21 mouse cellular contexts compared by ENCODE assay signal in the genomic region with DNA sequence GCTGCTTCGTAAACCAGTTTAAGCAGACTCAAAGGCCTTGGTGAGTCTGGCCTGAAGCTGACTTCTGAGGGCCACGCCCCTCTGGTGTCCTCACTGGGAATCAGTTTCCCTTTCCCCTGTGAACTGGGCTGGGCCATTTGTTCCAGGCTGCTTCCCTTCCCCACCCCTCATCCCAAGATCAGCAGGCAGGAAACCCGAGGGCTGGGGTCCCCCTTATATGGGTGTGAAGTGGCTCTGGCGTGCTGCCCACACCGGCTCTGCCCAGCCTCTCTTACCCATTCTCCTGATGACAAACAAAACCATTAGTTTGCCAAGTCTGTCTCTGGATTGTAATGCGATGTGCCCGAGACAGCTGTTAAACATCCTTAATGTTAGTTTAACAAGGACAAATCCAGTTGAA.
DNase-seq lines count a peak whose midpoint lies in the region; ATAC-seq and TF ChIP-seq lines count a peak whose summit lies in the region.
"Had no signal": no experiment of that assay in that cellular context is flagged by ENCODE, and none has a peak within 500 bp of the region (broad histone marks: within the 10 kb centered on the region; RNA-seq: fewer than 3 reads in every experiment).

No protein-coding gene starts in this region.

- no peak overlapping the region for H3K4me3 ChIP-seq in forebrain, embryonic 14.5 days (ENCODE audit: low read depth, low read length)
- no peak overlapping the region for H3K4me3 ChIP-seq in forebrain, postnatal 0 days (ENCODE audit: low read depth, low read length)
- H3K4me3 ChIP-seq in lung, embryonic 15.5 days: no peak overlapping the region
- H3K4me3 ChIP-seq in hindbrain, embryonic 14.5 days (replicated peaks; ENCODE audit: low read length): no peak overlapping the region
- H3K4me3 ChIP-seq: forebrain, embryonic 10.5 days; gastrocnemius, adult 2 months; limb, embryonic 13.5 days; liver, embryonic 13.5 days; neural tube, embryonic 13.5 days had no signal

- no peaks in the 10 kb centered on the region for H3K4me1 ChIP-seq in forebrain, embryonic 14.5 days (ENCODE audit: control insufficient read depth, insufficient read depth, low read length)
- no peaks in the 10 kb centered on the region for H3K4me1 ChIP-seq in forebrain, postnatal 0 days (ENCODE audit: insufficient read depth)
- 0 out of 2 replicates have a peak, but pooled peaks cover 6% of the 10 kb centered on the region for H3K4me1 ChIP-seq in lung, embryonic 15.5 days
- no peaks in the 10 kb centered on the region for H3K4me1 ChIP-seq in hindbrain, embryonic 14.5 days (replicated peaks; ENCODE audit: control insufficient read depth, insufficient read depth, low read length)
- H3K4me1 ChIP-seq: forebrain, embryonic 10.5 days; liver, embryonic 13.5 days had no signal

- 0 out of 2 replicates have a peak, but pooled peaks have one; percentile 57 for ATAC-seq in forebrain, embryonic 14.5 days
- no peak for ATAC-seq in forebrain, postnatal 0 days
- peak; percentile 53; the same call in 1 of the 2 replicates for ATAC-seq in lung, embryonic 15.5 days (ENCODE audit: borderline replicate concordance, extremely low read depth, low FRiP score, low TSS enrichment)
- no peak for ATAC-seq in hindbrain, embryonic 14.5 days (ENCODE audit: low FRiP score)

- no peak overlapping the region for H3K9ac ChIP-seq in forebrain, embryonic 14.5 days (ENCODE audit: low read length)
- H3K9ac ChIP-seq in forebrain, postnatal 0 days: no peak overlapping the region
- H3K9ac ChIP-seq in lung, embryonic 15.5 days: no peak overlapping the region
- H3K9ac ChIP-seq in hindbrain, embryonic 14.5 days: no peak overlapping the region
- H3K9ac ChIP-seq: limb, embryonic 13.5 days; liver, embryonic 13.5 days; neural tube, embryonic 13.5 days had no signal

- no peak overlapping the region for H3K4me2 ChIP-seq in forebrain, embryonic 14.5 days (ENCODE audit: low read length)
- no peak overlapping the region for H3K4me2 ChIP-seq in forebrain, postnatal 0 days (ENCODE audit: low read depth)
- H3K4me2 ChIP-seq in lung, embryonic 15.5 days: no peak overlapping the region
- H3K4me2 ChIP-seq in hindbrain, embryonic 14.5 days (replicated peaks): no peak overlapping the region
- H3K4me2 ChIP-seq: heart, embryonic 11.5 days; limb, embryonic 13.5 days; liver, embryonic 13.5 days; midbrain, embryonic 11.5 days had no signal

- no peak overlapping the region for H3K27ac ChIP-seq in forebrain, embryonic 14.5 days (ENCODE audit: low read depth, low read length)
- H3K27ac ChIP-seq in forebrain, postnatal 0 days (ENCODE audit: low read depth, low read length): no peak overlapping the region
- H3K27ac ChIP-seq in lung, embryonic 15.5 days: no peak overlapping the region
- no peak overlapping the region for H3K27ac ChIP-seq in hindbrain, embryonic 14.5 days
- H3K27ac ChIP-seq: forebrain, embryonic 10.5 days; gastrocnemius, adult 2 months; limb, embryonic 13.5 days; liver, embryonic 13.5 days; neural tube, embryonic 13.5 days had no signal

- no peaks in the 10 kb centered on the region for H3K36me3 ChIP-seq in forebrain, embryonic 14.5 days (ENCODE audit: control insufficient read depth, insufficient read depth, low read length)
- no peaks in the 10 kb centered on the region for H3K36me3 ChIP-seq in forebrain, postnatal 0 days (ENCODE audit: insufficient read depth)
- H3K36me3 ChIP-seq in lung, embryonic 15.5 days: no peaks in the 10 kb centered on the region
- H3K36me3 ChIP-seq in hindbrain, embryonic 14.5 days (replicated peaks; ENCODE audit: control insufficient read depth, insufficient read depth): no peaks in the 10 kb centered on the region
- H3K36me3 ChIP-seq: forebrain, embryonic 10.5 days; G1E; liver, embryonic 13.5 days had no signal

- H3K27me3 ChIP-seq in forebrain, embryonic 14.5 days (replicated peaks; ENCODE audit: control insufficient read depth, insufficient read depth, low read length): no peaks in the 10 kb centered on the region
- H3K27me3 ChIP-seq in forebrain, postnatal 0 days (ENCODE audit: insufficient read depth, low read length): no peaks in the 10 kb centered on the region
- H3K27me3 ChIP-seq in lung, embryonic 15.5 days: no peaks in the 10 kb centered on the region
- no peaks in the 10 kb centered on the region for H3K27me3 ChIP-seq in hindbrain, embryonic 14.5 days (ENCODE audit: control insufficient read depth, insufficient read depth, low read length)
- H3K27me3 ChIP-seq: limb, embryonic 13.5 days; liver, embryonic 13.5 days; neural tube, embryonic 13.5 days had no signal

- TF ChIP-seq CTCF in forebrain, postnatal 0 days (IDR thresholded peaks at IDR 0.05; ENCODE audit: low read depth): no peak

- H3K9me3 ChIP-seq in forebrain, embryonic 14.5 days (replicated peaks; ENCODE audit: control insufficient read depth, low read length): no peaks in the 10 kb centered on the region
- no peaks in the 10 kb centered on the region for H3K9me3 ChIP-seq in forebrain, postnatal 0 days (ENCODE audit: low read length)
- no peaks in the 10 kb centered on the region for H3K9me3 ChIP-seq in lung, embryonic 15.5 days
- H3K9me3 ChIP-seq in hindbrain, embryonic 14.5 days (ENCODE audit: control insufficient read depth, low read length): no peaks in the 10 kb centered on the region
- H3K9me3 ChIP-seq: forebrain, embryonic 10.5 days; limb, embryonic 13.5 days; liver, embryonic 13.5 days; neural tube, embryonic 13.5 days had no signal

- DNase-seq in forebrain, embryonic 14.5 days (ENCODE audit: low spot score): peak; percentile 41
- no peak for DNase-seq in forebrain, postnatal 0 days
- DNase-seq in lung, postnatal 25 days (ENCODE audit: low spot score): no peak
- DNase-seq in lung, postnatal 14 days: peak; percentile 10
- no peak for DNase-seq in hindbrain, embryonic 14.5 days (ENCODE audit: low spot score)
- no peak for DNase-seq in adrenal gland, postnatal 14 days
- DNase-seq: adrenal gland, postnatal 25 days; cerebellum, adult 18-20 months; cerebellum, postnatal 25 days; embryo, embryonic 11 days; gastrocnemius, adult 2 months; heart, postnatal 10 days; liver, embryonic 13.5 days; right cerebral cortex, adult 18-20 months had no signal

- WGBS in forebrain, embryonic 14.5 days: 64% methylated on average over 7 of the region's 7 CpGs
- 50% methylated on average over 7 of the region's 7 CpGs for WGBS in forebrain, postnatal 0 days
- 32% methylated on average over 7 of the region's 7 CpGs for WGBS in lung, embryonic 15.5 days
- WGBS in hindbrain, embryonic 14.5 days: 70% methylated on average over 7 of the region's 7 CpGs

Comparison
In these comparisons a context has a peak if more than half of its experiments do, and no peak if none do; other contexts are left out.
1. ATAC-seq: peak in forebrain, embryonic 14.5 days (single experiment) and lung, embryonic 15.5 days (single experiment); none in forebrain, postnatal 0 days (single experiment) and hindbrain, embryonic 14.5 days (single experiment).
2. DNase-seq: peak in forebrain, embryonic 14.5 days (single experiment) and lung, postnatal 14 days (single experiment); none in forebrain, postnatal 0 days (single experiment), lung, postnatal 25 days (single experiment), hindbrain, embryonic 14.5 days (single experiment) and adrenal gland, postnatal 14 days (single experiment).